Mouse (Mus musculus) ES-Bruce4 (cell line): ENCODE measurements at regions not wholly inside any gene's neighbourhood (a gene's known extent, or its start where the extent isn't known, plus 50 kb on each side); places are given as distances from the start of the nearest gene placed in this dataset.

Experiments
- EP300 ChIP-seq: IDR thresholded peaks from 2 replicates; pipeline ENCODE4 v1.6.1; 2011; ENCODE audit warnings: low read depth, low read length; ENCODE audit not compliant: insufficient read depth
- POLR2A ChIP-seq: IDR thresholded peaks from one replicate; pipeline ENCODE4 v1.8.1; 2011; ENCODE audit warnings: low read length; ENCODE audit not compliant: insufficient read depth

DNA sequence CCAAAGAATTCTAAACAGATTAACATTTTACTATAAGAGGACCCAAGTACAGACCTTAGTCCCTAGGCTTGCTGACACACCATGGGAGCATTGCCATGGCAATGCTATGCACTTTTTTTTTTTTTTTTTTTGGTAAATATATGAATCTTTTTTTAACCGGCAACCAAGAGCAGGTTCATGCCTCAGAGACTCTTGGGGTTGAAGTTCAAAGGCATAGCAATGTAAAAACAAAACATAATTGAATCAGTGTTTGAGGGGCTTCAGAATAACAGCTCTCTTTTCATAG, 197.9 kb downstream of the Pdha2 start:
- no peak for TF ChIP-seq EP300
- no peak for TF ChIP-seq POLR2A
